Mouse (Mus musculus): ENCODE measurements around the gene Bpi.

The Bpi gene

GRCm38 (mm10) chr2:158258005-158258418 lies at the start of gene Bpi:
Gene Bpi (plus strand): TSS chr2:158258094.
- no peak for DNase-seq

- DNase-seq: no peak
These were observed 48.1 kb upstream of the Bpi start for GRCm38 (mm10) chr2:158209776-158210175.

- peak; percentile 28 for DNase-seq
These were observed 47.4 kb upstream of the Bpi start for GRCm38 (mm10) chr2:158210503-158210902.

GRCm38 (mm10) chr2:158210958-158211357 lies 46.9 kb upstream of the Bpi start:
- no peak for DNase-seq

GRCm38 (mm10) chr2:158211764-158212471 lies 46.0 kb upstream of the Bpi start:
- DNase-seq: no peak

GRCm38 (mm10) chr2:158215283-158216117 lies 42.4 kb upstream of the Bpi start:
- no peak for DNase-seq

GRCm38 (mm10) chr2:158216510-158216909 lies 41.4 kb upstream of the Bpi start:
- DNase-seq: no peak

GRCm38 (mm10) chr2:158219562-158219961 lies 38.3 kb upstream of the Bpi start:
- DNase-seq: no peak

- no peak for DNase-seq
These were observed 36.3 kb upstream of the Bpi start for GRCm38 (mm10) chr2:158221446-158222084.

GRCm38 (mm10) chr2:158222664-158223063 lies 35.2 kb upstream of the Bpi start:
- no peak for DNase-seq

- no peak for DNase-seq
These were observed 34.4 kb upstream of the Bpi start for GRCm38 (mm10) chr2:158223497-158223896.

GRCm38 (mm10) chr2:158225301-158225700 lies 32.6 kb upstream of the Bpi start:
- DNase-seq: no peak

- no peak for DNase-seq
These were observed 29.0 kb upstream of the Bpi start, which contains the start of gene D630003M21Rik for GRCm38 (mm10) chr2:158228670-158229502. Gene D630003M21Rik (minus strand): TSS chr2:158229222.

- no peak for DNase-seq
These were observed 28.4 kb upstream of the Bpi start for GRCm38 (mm10) chr2:158229503-158229892.

GRCm38 (mm10) chr2:158230617-158231016 lies 27.3 kb upstream of the Bpi start:
- DNase-seq: no peak

GRCm38 (mm10) chr2:158231071-158231470 lies 26.8 kb upstream of the Bpi start:
- DNase-seq: no peak

- no peak for DNase-seq
These were observed 25.5 kb upstream of the Bpi start for GRCm38 (mm10) chr2:158232414-158232813.

- DNase-seq: no peak
These were observed 24.8 kb upstream of the Bpi start for GRCm38 (mm10) chr2:158233106-158233505.

- DNase-seq: no peak
These were observed 21.2 kb upstream of the Bpi start for GRCm38 (mm10) chr2:158236698-158237097.

GRCm38 (mm10) chr2:158238101-158238500 lies 19.8 kb upstream of the Bpi start:
- DNase-seq: no peak

- DNase-seq: no peak
These were observed 16.7 kb upstream of the Bpi start for GRCm38 (mm10) chr2:158241126-158241738.

Data from thymus, postnatal 25 days (tissue).